Mouse (Mus musculus) lung, postnatal 36 days (tissue): ENCODE data around the gene Josd2.

Experiments used
- DNase-seq: peaks from one replicate; pipeline ENCODE4 v3.0.0; 2022; ENCODE audit warnings: mixed read lengths

Josd2 gene

GRCm38 (mm10) chr7:44446070-44446855 lies 21.5 kb upstream of the Josd2 start:
- DNase-seq = no peak

DNA sequence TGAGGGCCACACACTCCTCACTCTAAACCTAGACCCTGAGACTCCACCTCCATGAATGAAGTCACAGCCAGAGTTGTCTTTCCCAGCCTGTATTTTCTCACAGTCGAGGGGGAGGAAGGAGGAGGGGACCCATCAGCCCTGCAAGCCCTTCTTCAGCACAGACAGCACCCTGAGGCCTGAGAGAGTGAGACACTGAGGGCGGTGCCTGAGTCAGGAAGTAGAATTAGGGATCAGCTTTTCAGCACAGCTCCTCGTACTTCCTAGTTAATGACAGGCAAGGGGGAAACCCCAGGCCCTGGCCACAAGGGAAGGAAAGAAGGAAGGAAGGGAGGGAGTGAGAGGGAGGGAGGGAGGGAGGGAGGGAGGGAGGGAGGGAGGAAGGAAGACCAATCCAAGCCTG lies 14.5 kb upstream of the Josd2 start:
- no peak for DNase-seq

DNA sequence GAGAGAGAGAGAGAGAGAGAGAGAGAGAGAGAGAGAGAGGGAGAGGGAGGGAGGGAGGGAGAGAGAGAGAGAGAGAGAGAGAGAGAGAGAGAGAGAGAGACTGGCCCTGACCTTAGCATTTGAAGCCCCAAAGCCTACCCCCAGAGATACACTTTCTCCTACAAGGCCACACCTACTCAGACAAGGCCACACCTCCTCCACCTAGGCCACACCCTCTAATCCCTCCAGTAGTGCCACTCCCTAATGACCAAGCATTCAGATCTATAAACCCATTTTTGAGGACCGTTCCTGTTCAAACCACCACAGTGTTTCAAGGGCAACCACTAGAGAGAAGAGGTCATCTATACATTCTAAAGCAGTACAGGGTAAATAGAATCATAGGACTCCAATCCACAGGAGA lies 11.5 kb upstream of the Josd2 start:
- no peak for DNase-seq

DNA sequence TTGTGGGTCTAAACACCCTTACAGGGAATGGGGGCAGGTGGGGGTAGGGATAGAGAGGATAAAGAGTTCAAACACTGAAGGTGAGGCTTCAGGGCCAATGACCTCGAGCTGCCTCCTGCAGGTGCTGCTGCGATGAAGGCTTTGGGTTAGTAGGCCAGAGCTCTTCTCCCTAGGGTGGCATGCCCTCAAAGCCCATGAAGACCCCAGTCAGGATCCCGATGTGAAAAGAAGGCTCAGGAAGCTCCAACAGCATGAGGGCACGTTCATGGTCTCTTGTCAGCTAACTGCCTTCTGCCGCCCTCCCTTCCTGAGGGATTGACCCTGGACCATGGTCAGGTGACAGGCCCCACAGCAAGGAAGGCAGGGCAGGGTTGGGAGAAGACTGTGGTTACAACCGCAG lies 7.7 kb upstream of the Josd2 start:
- no peak for DNase-seq

DNA sequence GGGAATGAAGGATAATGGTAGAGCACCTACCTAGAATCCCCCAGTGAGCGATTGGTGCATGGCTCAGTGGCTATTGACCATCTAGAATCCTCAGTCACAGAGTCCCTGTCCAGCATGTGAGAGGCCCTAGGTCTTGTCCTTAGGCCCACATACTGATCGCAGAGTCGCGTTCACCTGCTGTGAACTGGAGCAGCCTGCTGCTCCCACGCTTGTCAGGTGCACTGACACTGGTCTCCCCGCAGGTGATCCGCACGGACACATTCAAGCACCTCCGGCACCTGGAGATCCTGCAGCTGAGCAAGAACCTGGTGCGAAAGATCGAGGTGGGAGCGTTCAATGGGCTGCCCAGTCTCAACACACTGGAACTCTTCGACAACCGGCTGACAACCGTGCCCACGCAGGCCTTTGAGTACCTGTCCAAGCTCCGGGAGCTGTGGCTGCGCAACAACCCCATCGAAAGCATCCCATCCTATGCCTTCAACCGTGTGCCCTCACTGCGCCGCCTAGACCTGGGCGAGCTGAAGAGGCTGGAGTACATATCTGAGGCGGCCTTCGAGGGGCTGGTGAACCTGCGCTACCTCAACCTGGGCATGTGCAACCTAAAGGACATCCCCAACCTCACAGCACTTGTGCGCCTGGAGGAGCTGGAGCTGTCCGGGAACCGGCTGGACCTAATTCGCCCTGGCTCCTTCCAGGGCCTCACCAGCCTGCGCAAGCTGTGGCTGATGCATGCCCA lies 6.8 kb upstream of the Josd2 start:
- DNase-seq = no peak

- DNase-seq = no peak
Observed at GRCm38 (mm10) chr7:44461503-44462217, 6.1 kb upstream of the Josd2 start.

- DNase-seq = no peak
Observed at GRCm38 (mm10) chr7:44462218-44463055, 5.3 kb upstream of the Josd2 start.

- DNase-seq = no peak
Observed at GRCm38 (mm10) chr7:44463056-44463425, 4.7 kb upstream of the Josd2 start.

DNA sequence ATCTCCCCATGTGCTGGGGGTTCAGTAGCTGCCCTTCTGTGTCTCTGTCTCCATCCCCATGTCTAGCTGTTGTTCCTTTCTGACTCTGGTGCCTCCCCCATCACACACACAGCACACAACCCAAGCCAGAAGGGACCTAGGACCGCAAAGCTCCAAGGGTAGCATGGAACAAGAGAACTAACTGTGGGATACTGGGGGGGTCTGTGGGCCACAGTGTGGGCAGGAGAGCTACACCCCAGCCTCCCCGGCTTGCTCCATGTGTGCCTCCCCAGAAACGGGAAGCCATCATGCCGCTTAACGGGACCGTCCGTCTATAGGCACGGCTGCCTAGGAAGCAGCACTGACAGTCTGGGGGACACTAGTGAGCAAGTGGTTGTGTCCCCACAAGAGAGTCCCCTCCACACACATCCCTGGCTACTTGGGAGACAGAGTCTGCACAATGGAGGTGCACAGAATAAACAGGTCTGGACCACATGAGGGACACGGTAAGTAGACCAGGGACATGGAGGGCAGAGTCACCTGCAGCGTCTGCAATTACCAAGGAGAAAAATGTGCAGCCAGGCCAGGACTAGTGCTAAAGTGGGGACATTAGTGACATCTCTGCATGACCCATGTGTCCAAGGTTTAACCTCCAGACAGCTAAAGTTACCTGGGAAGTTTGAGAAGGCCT lies 4.1 kb upstream of the Josd2 start:
- DNase-seq = no peak

GRCm38 (mm10) chr7:44464511-44464910 lies 3.3 kb upstream of the Josd2 start:
- no peak for DNase-seq

DNA sequence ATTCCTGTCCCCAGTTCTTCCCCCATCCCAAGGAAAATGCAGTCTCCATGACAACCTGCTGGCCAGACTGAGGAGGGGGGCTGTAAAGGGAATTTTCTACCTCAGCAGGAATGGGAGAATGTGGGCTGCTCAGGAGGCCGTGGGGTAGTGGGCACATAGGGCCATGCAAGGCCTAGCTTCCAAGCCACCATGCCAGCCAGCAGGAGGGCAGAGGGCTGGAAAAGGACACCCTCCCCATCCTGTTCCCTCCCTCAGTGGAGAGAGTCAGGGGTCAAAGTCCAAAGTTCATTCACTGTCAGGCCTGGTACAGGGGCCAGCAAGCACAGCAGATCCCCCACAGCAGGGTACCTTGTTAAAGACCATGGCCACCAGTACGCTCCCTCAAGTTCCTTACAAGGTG lies 2.7 kb upstream of the Josd2 start, which contains the start of gene Aspdh:
Gene Aspdh, plus strand, starts transcription at position 281 of the 400 bp plus-strand sequence.
- no peak for DNase-seq

DNA sequence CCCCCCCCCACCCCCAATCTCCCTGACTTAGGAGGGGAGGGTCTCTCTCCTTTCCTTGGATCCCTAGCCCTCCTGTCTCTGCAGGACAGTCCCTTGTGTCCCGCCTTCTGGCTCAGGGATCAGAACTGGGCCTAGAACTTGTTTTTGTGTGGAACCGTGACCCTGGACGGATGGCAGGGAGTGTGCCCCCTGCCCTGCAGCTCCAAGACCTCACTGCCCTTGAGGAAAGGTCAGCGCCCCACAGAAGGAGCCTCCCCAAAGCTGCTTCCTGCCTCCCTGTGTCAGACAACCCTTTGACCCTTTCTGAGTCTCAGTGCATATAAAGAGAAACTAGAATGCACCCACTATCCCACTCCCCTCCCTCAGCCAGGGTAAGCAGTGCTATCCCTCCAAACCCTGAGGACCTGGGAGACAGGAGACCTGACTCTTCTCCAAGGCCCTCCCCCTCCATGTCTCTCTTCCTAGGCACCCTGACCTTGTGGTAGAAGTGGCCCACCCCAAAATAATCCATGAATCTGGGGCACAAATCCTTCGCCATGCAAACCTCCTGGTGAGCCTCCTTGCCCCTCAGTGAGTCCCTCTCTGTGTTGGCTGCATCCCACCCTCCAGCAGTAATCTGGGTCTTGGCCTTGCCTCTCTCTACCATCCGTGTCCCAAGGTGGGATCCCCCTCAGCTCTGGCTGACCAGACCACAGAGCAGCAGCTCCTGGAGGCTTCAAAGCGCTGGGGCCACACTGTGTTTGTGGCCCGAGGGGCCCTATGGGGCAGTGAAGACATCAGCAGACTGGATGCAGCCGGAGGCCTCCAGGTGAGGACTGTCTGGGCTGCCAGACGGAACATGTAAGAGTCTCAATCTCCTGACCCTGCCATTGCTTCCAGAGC lies 1.5 kb upstream of the Josd2 start:
- DNase-seq = no peak

DNA sequence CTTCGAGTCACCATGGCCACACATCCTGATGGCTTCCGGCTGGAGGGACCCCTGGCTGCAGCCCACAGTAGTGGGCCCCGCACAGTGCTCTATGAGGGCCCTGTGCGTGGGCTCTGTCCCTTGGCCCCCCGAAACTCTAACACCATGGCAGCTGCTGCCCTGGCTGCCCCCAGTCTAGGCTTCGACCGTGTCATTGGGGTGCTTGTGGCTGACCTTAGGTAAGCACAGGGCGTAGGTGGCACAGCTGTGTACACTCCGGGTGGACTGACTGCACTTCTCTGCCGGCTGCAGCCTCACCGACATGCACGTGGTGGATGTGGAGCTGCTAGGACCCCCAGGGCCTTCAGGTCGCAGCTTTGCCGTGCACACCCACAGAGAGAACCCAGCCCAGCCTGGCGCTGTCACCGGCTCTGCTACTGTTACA lies 880 bp upstream of the Josd2 start:
- no peak for DNase-seq

- DNase-seq = no peak
Observed at GRCm38 (mm10) chr7:44468644-44469285, 985 bp downstream of the Josd2 start.

DNA sequence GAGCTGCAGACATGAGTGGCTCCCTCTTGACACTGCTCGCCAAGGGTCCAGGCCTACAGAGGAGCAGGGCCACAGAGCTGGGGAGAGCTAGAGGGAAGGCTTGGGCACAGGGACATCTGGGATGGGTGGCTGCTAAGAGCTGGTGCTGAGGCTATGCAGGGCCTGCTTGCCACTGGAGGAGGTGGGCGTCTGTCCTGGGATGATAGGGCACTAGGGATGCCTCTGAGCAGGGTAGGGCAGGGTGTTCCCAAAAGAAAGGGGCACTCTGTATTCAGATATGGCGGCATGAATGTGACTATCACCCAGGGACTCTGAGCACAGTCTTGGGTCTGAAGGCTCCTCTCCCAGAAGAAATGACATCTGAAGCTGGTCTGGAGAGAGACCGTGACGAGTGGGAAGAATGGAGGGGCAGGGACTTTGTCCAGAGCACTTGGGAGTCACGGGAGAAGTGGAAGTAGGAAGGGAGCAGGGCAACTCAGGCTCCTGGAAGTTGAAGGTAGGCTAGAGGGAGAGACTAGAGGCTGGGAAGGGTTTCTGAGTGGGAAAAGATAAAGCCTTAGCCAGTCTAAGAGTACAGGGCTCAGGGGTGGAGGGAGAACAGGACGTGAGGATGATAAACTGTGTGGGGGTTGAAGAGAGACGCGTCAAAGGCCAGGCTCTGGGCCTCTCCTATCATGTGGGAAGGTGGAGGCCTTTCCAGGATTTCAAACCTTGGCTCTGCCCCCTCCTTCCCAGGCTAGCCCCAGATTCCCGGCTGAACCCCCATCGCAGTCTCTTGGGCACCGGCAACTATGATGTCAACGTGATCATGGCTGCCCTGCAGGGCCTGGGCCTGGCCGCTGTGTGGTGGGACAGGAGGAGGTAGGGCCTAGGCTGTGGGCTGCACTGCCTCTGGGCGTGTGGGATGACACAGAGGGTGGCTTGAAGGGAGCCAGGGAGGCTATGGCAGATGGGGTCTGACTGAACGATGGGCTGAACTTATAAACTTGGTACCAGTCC lies 2.2 kb downstream of the Josd2 start:
- DNase-seq = no peak

DNA sequence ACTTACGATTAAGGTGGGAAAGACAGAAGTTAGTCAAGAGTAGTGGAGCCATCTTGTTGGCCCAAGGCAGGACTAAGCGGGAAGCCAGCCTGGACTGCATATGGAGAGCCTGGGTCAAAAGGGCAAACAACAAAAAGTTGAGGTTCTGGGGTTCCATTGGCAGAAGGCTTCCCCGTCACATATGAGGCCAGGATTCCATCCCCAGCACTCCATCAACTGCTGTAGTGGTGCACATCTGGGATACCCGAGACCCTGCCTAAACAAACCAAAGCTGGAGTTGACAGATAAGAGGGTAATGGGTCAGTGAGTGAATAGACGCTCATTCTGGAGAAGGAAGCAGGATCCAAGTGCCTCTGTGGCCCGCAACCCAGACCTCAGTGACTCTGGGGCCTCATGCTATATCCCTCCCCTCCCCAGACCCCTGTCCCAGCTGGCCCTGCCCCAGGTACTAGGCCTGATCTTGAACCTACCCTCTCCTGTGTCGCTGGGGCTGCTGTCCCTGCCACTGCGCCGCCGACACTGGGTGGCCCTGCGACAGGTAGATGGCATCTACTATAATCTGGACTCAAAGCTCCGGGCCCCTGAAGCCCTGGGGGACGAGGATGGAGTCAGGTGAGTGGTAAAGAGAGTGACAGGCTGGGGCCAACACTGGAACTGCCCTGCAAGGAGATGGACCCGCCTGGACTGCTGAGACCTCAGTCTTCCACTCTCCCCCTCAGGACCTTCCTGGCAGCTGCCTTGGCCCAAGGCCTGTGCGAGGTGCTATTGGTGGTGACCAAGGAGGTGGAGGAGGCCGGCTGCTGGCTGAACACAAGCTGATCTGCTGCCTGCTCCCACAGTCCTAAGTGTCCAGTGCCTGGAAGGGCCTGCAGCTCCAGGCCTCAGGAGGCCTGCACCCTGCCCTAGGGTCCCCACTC lies 3.2 kb downstream of the Josd2 start:
- DNase-seq = no peak

GRCm38 (mm10) chr7:44471880-44472557 lies 4.2 kb downstream of the Josd2 start:
- DNase-seq = peak; percentile 23

DNA sequence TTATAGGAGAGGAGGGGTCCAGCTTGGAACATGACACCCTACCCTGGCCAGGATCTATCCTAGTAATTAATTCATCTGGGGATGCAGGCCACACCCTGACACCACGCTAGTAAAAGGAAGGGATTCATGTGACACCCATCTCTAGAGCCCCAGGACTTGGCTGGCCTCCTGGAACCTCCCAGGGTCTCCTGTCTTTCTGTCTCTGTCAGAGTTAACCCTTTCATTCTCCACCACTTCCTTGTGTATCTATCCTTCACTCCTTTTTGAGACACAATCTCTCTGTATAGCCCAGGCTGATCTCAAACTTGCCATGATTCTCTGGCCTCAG lies 4.7 kb downstream of the Josd2 start:
- no peak for DNase-seq
